Mouse (Mus musculus) hindlimb bud, embryonic 11.5 days (tissue): Measurements from ENCODE around the gene Mtif2.
"Not testable (repeated sequence)": the region's sequence is repeated elsewhere in the genome, so short reads cannot be mapped to it uniquely, and the experiment has no call there.

ENCODE experiments used
- DNase-seq: peaks from one replicate; pipeline ENCODE4 v3.0.0-alpha.2; 2012; ENCODE audit warnings: low read depth, low spot score; ENCODE audit errors: extremely low spot score

Gene Mtif2

GRCm38 (mm10) chr11:29525988-29526794 is at the start of gene Mtif2:
Mtif2 (plus strand) TSS chr11:29526408.
- DNase-seq = peak; percentile 44

GRCm38 (mm10) chr11:29493135-29493534 is 33.1 kb upstream of the Mtif2 start:
- DNase-seq = no peak

GRCm38 (mm10) chr11:29496962-29497361 is 29.2 kb upstream of the Mtif2 start:
- no peak for DNase-seq

GRCm38 (mm10) chr11:29503948-29504893 is 22.0 kb upstream of the Mtif2 start:
- no peak for DNase-seq

- DNase-seq = no peak
Observed at GRCm38 (mm10) chr11:29504899-29505625, 21.1 kb upstream of the Mtif2 start.

- DNase-seq = no peak
Observed at GRCm38 (mm10) chr11:29509421-29509820, 16.8 kb upstream of the Mtif2 start.

GRCm38 (mm10) chr11:29512818-29513535 is 13.2 kb upstream of the Mtif2 start:
- no peak for DNase-seq

- no peak for DNase-seq
Observed at GRCm38 (mm10) chr11:29514325-29514681, 11.9 kb upstream of the Mtif2 start.

GRCm38 (mm10) chr11:29514682-29515412 is 11.4 kb upstream of the Mtif2 start, which contains the start of gene Prorsd1:
Prorsd1 (minus strand) TSS chr11:29515033.
- DNase-seq = peak; percentile 52

- DNase-seq = no peak
Observed at GRCm38 (mm10) chr11:29538201-29538600, 12.0 kb downstream of the Mtif2 start.

- DNase-seq = no peak
Observed at GRCm38 (mm10) chr11:29544225-29544945, 18.2 kb downstream of the Mtif2 start.

GRCm38 (mm10) chr11:29545150-29545752 is 19.0 kb downstream of the Mtif2 start:
- DNase-seq = not testable (repeated sequence)

GRCm38 (mm10) chr11:29546297-29546696 is 20.1 kb downstream of the Mtif2 start:
- DNase-seq = not testable (repeated sequence)

- DNase-seq = no peak
Observed at GRCm38 (mm10) chr11:29546762-29547161, 20.6 kb downstream of the Mtif2 start.

GRCm38 (mm10) chr11:29547249-29547751 is 21.1 kb downstream of the Mtif2 start:
- DNase-seq = no peak

- peak; percentile 91 for DNase-seq
Observed at GRCm38 (mm10) chr11:29547752-29548503, 21.7 kb downstream of the Mtif2 start, which contains the start of the genes Clhc1 and Rps27a. Clhc1 (plus strand) TSS chr11:29547950. Rps27a (minus strand) TSS chr11:29548109.
